Mouse (Mus musculus) kidney, postnatal 36 days (tissue): Measurements from ENCODE around the gene Med17.

ENCODE experiments used
- DNase-seq, 2 experiments: peaks; one replicate each; pipeline ENCODE4 v3.0.0; 2021 to 2022; ENCODE audit warnings: mixed read lengths in 2 of 2

Gene Med17

GRCm38 (mm10) chr9:15287846-15288245 lies 8.1 kb upstream of the Med17 start:
- DNase-seq, result no peak

- DNase-seq, result peak in 1 of 2 experiments; percentile 67
These were observed 5.7 kb upstream of the Med17 start for GRCm38 (mm10) chr9:15285443-15285842.

- DNase-seq, result no peak
These were observed 754 bp upstream of the Med17 start for GRCm38 (mm10) chr9:15280491-15280879.

- no peak for DNase-seq
These were observed 537 bp downstream of the Med17 start for GRCm38 (mm10) chr9:15279139-15279648.

GRCm38 (mm10) chr9:15278343-15278742 lies 1.4 kb downstream of the Med17 start:
- DNase-seq, result no peak

GRCm38 (mm10) chr9:15276855-15277254 lies 2.9 kb downstream of the Med17 start:
- no peak for DNase-seq

GRCm38 (mm10) chr9:15273981-15274380 lies 5.8 kb downstream of the Med17 start:
- DNase-seq, result no peak

- no peak for DNase-seq
These were observed 16.2 kb downstream of the Med17 start for GRCm38 (mm10) chr9:15263487-15263886.

GRCm38 (mm10) chr9:15261980-15262379 lies 17.8 kb downstream of the Med17 start:
- no peak for DNase-seq

GRCm38 (mm10) chr9:15256214-15256613 lies 23.5 kb downstream of the Med17 start:
- DNase-seq, result no peak

- peak in 1 of 2 experiments; percentile 42 for DNase-seq
These were observed 25.2 kb downstream of the Med17 start for GRCm38 (mm10) chr9:15254501-15254900.

- peak; percentile 66 to 89 for DNase-seq
These were observed 27.5 kb downstream of the Med17 start for GRCm38 (mm10) chr9:15252196-15252595.

GRCm38 (mm10) chr9:15250376-15250775 lies 29.4 kb downstream of the Med17 start:
- DNase-seq, result peak; percentile 43 to 56

GRCm38 (mm10) chr9:15245319-15246075 lies 34.2 kb downstream of the Med17 start:
- peak; percentile 47 to 73 for DNase-seq

GRCm38 (mm10) chr9:15242130-15242529 lies 37.6 kb downstream of the Med17 start:
- DNase-seq, result no peak

- peak; percentile 87 to 90 for DNase-seq
These were observed 38.2 kb downstream of the Med17 start for GRCm38 (mm10) chr9:15241596-15241939.

GRCm38 (mm10) chr9:15240863-15241595 lies 38.7 kb downstream of the Med17 start:
- DNase-seq, result no peak

- no peak for DNase-seq
These were observed 39.7 kb downstream of the Med17 start for GRCm38 (mm10) chr9:15240006-15240405.

- DNase-seq, result peak; percentile 52 to 72
These were observed 40.4 kb downstream of the Med17 start, which contains the start of gene Vstm5 for GRCm38 (mm10) chr9:15239042-15239925. TSS of gene Vstm5 (plus strand) at chr9:15239045.

- DNase-seq, result no peak
These were observed 41.3 kb downstream of the Med17 start for GRCm38 (mm10) chr9:15238297-15238990.

- DNase-seq, result no peak
These were observed 42.0 kb downstream of the Med17 start for GRCm38 (mm10) chr9:15237516-15238296.
